Mouse (Mus musculus) limb, embryonic 11.5 days (tissue): ENCODE measurements at regions not wholly inside any gene's neighbourhood (a gene's known extent, or its start where the extent isn't known, plus 50 kb on each side); places are given as distances from the start of the nearest gene placed in this dataset.
"Not testable (repeated sequence)": the region's sequence is repeated elsewhere in the genome, so short reads cannot be mapped to it uniquely, and the experiment has no call there.

Experiments used
- ATAC-seq: fragments of 200-750 bp; cut with Nextera tagmentation; 2 replicates; pipeline ENCODE4 v1.8.0; 2017; ENCODE audit warnings: low read depth; ENCODE audit not compliant: insufficient number of reproducible peaks, low FRiP score, low TSS enrichment
- DNase-seq: peaks from one replicate; pipeline ENCODE4 v3.0.0-alpha.2; 2015; ENCODE audit warnings: low spot score
- H3K27ac ChIP-seq: fragments of 300-500 bp; sonication (generic); replicated peaks from 2 replicates; pipeline ENCODE4 v1.5.1; 2014; ENCODE audit warnings: low read depth, mild to moderate bottlenecking, low read length
- H3K27me3 ChIP-seq: fragments of 300-500 bp; sonication (generic); 2 replicates; pipeline ENCODE4 v1.6.1; 2014; ENCODE audit warnings: mild to moderate bottlenecking, low read length, mixed read lengths; ENCODE audit not compliant: control insufficient read depth, insufficient read depth
- H3K36me3 ChIP-seq: fragments of 300-500 bp; sonication (generic); 2 replicates; pipeline ENCODE4 v1.6.1; 2014; ENCODE audit warnings: mild to moderate bottlenecking, low read length, moderate library complexity, mixed read lengths; ENCODE audit not compliant: control insufficient read depth, insufficient read depth
- H3K4me1 ChIP-seq: fragments of 300-500 bp; sonication (generic); 2 replicates; pipeline ENCODE4 v1.6.1; 2014; ENCODE audit warnings: low read length, mixed read lengths; ENCODE audit not compliant: control insufficient read depth, insufficient read depth
- H3K4me2 ChIP-seq: fragments of 300-500 bp; sonication (generic); 2 replicates; pipeline ENCODE4 v1.6.1; 2014; ENCODE audit warnings: low read depth, mild to moderate bottlenecking, moderate library complexity; ENCODE audit not compliant: severe bottlenecking
- H3K4me3 ChIP-seq: fragments of 300-500 bp; sonication (generic); 2 replicates; pipeline ENCODE4 v1.5.1; 2014; ENCODE audit warnings: low read depth, low read length
- H3K9ac ChIP-seq: fragments of 300-500 bp; sonication (generic); 2 replicates; pipeline ENCODE4 v1.6.1; 2014; ENCODE audit warnings: mild to moderate bottlenecking, low read length
- H3K9me3 ChIP-seq: fragments of 300-500 bp; sonication (generic); 2 replicates; pipeline ENCODE4 v1.6.1; 2016; ENCODE audit warnings: low read length; ENCODE audit not compliant: control insufficient read depth
- WGBS: fragments of 180-500 bp; shearing (Covaris S2); extraction: QIAGEN DNeasy Blood & Tissue Kit; methylation state at CpG from one replicate; pipeline ENCODE4 v1.1.7; 2014; 5-methylcytosine and 5-hydroxymethylcytosine counted together

- not testable (repeated sequence) for H3K27ac ChIP-seq, H3K9ac ChIP-seq, H3K9me3 ChIP-seq, H3K4me1 ChIP-seq, H3K4me3 ChIP-seq, ATAC-seq, H3K27me3 ChIP-seq, H3K36me3 ChIP-seq, DNase-seq, H3K4me2 ChIP-seq
- 69% methylated on average over 1 of the region's 1 CpGs for WGBS
Observed at GRCm38 (mm10) chr10:15263337-15263736, 545.3 kb upstream of the Gje1 start.

GRCm38 (mm10) chr10:15262282-15262681 lies 544.3 kb upstream of the Gje1 start:
- not testable (repeated sequence) for H3K4me1 ChIP-seq, H3K36me3 ChIP-seq, H3K9ac ChIP-seq, H3K9me3 ChIP-seq, H3K27me3 ChIP-seq, H3K4me2 ChIP-seq, ATAC-seq, H3K27ac ChIP-seq, DNase-seq, H3K4me3 ChIP-seq
- 82% methylated on average over 7 of the region's 7 CpGs for WGBS

GRCm38 (mm10) chr10:15249402-15250086 lies 531.5 kb upstream of the Gje1 start:
- no peaks in the 10 kb centered on the region for H3K36me3 ChIP-seq
- no peak overlapping the region for H3K4me2 ChIP-seq
- H3K4me1 ChIP-seq, result no peaks in the 10 kb centered on the region
- 58% methylated on average over 2 of the region's 2 CpGs for WGBS
- no peaks in the 10 kb centered on the region for H3K9me3 ChIP-seq
- H3K4me3 ChIP-seq, result no peak overlapping the region
- no peak for ATAC-seq
- no peak overlapping the region for H3K9ac ChIP-seq
- no peak overlapping the region for H3K27ac ChIP-seq
- DNase-seq, result no peak
- no peaks in the 10 kb centered on the region for H3K27me3 ChIP-seq

GRCm38 (mm10) chr10:15248899-15249298 lies 530.9 kb upstream of the Gje1 start:
- H3K4me2 ChIP-seq, result no peak overlapping the region
- no peaks in the 10 kb centered on the region for H3K9me3 ChIP-seq
- WGBS, result 71% methylated on average over 3 of the region's 3 CpGs
- H3K4me3 ChIP-seq, result no peak overlapping the region
- no peaks in the 10 kb centered on the region for H3K4me1 ChIP-seq
- no peaks in the 10 kb centered on the region for H3K27me3 ChIP-seq
- no peak for DNase-seq
- H3K36me3 ChIP-seq, result no peaks in the 10 kb centered on the region
- no peak overlapping the region for H3K27ac ChIP-seq
- ATAC-seq, result no peak
- H3K9ac ChIP-seq, result no peak overlapping the region

- no peak overlapping the region for H3K27ac ChIP-seq
- H3K9me3 ChIP-seq, result no peaks in the 10 kb centered on the region
- H3K9ac ChIP-seq, result no peak overlapping the region
- H3K4me3 ChIP-seq, result no peak overlapping the region
- ATAC-seq (no peak), DNase-seq (no peak)
- WGBS, result 74% methylated on average over 6 of the region's 6 CpGs
- H3K36me3 ChIP-seq, result no peaks in the 10 kb centered on the region
- H3K4me2 ChIP-seq, result no peak overlapping the region
- H3K27me3 ChIP-seq, result no peaks in the 10 kb centered on the region
- no peaks in the 10 kb centered on the region for H3K4me1 ChIP-seq
Observed at GRCm38 (mm10) chr10:15244376-15245262, 526.6 kb upstream of the Gje1 start.

GRCm38 (mm10) chr10:15243460-15243859 lies 525.4 kb upstream of the Gje1 start:
- WGBS, result 76% methylated on average over 2 of the region's 2 CpGs
- Histone ChIP-seq H3K27me3 (no peaks in the 10 kb centered on the region), H3K27ac (no peak overlapping the region), H3K4me2 (no peak overlapping the region), H3K4me3 (no peak overlapping the region), H3K4me1 (no peaks in the 10 kb centered on the region), H3K9ac (no peak overlapping the region), H3K9me3 (no peaks in the 10 kb centered on the region), H3K36me3 (no peaks in the 10 kb centered on the region)
- no peak for DNase-seq
- no peak for ATAC-seq

GRCm38 (mm10) chr10:15218883-15219282 lies 500.9 kb upstream of the Gje1 start:
- Histone ChIP-seq H3K9ac (no peak overlapping the region), H3K4me1 (no peaks in the 10 kb centered on the region), H3K4me2 (no peak overlapping the region), H3K4me3 (no peak overlapping the region), H3K9me3 (no peaks in the 10 kb centered on the region), H3K27ac (no peak overlapping the region), H3K36me3 (no peaks in the 10 kb centered on the region), H3K27me3 (no peaks in the 10 kb centered on the region)
- ATAC-seq (no peak), DNase-seq (no peak)
- 86% methylated on average over 3 of the region's 3 CpGs for WGBS

GRCm38 (mm10) chr10:15179585-15179984 lies 461.6 kb upstream of the Gje1 start:
- ATAC-seq, result no peak
- no peaks in the 10 kb centered on the region for H3K27me3 ChIP-seq
- 96% methylated on average over 6 of the region's 6 CpGs for WGBS
- no peak overlapping the region for H3K27ac ChIP-seq
- H3K36me3 ChIP-seq, result no peaks in the 10 kb centered on the region
- H3K4me2 ChIP-seq, result no peak overlapping the region
- no peak overlapping the region for H3K9ac ChIP-seq
- DNase-seq, result no peak
- H3K4me3 ChIP-seq, result no peak overlapping the region
- H3K4me1 ChIP-seq, result no peaks in the 10 kb centered on the region
- no peaks in the 10 kb centered on the region for H3K9me3 ChIP-seq
